Mouse (Mus musculus) heart, adult 11 months (tissue): ENCODE measurements around the gene Ehd2.

ENCODE experiments used
- DNase-seq: peaks from one replicate; pipeline ENCODE4 v3.0.0; 2022

Gene Ehd2

DNA sequence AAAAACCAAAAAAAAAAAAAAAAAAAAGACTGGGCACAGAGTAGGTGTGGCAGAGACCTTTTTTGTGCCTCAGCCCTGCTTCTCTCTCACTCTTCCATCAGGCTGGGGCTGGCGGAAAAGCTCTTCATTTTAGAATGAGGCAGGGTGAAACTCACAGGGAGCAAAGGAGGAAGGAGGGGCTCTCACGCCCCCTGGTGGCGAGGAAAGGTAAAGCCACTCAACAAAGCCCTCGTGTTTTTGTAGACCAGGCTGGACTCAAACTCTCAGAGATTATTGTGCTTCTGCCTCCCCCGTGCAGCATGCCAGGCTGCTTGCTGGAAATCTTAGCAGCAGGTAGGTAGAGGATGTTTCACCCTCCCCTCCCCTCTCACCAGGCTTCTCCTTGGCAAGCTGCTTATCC lies 7.3 kb upstream of the Ehd2 start:
- peak; percentile 97 for DNase-seq

DNA sequence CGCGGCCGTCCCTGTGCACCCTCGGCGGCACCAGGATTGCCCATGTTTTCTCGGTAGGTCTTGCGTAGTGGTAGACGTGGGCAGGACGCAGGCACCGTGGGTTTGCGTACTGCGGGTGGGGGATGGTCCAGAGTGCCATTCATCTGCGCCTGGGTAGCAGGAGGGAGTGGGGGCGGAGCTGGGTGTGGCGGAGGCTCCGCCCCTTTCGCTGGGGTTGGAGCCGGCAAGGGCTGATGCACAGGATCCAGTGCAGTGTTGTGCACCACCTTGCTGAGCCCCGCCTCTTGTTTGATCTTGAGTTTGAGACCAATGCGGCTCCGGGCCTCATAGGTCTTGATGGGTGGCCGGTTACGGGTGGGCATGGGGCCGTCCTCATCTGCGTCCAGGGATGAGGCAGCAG lies 4.9 kb upstream of the Ehd2 start:
- DNase-seq: no peak

DNA sequence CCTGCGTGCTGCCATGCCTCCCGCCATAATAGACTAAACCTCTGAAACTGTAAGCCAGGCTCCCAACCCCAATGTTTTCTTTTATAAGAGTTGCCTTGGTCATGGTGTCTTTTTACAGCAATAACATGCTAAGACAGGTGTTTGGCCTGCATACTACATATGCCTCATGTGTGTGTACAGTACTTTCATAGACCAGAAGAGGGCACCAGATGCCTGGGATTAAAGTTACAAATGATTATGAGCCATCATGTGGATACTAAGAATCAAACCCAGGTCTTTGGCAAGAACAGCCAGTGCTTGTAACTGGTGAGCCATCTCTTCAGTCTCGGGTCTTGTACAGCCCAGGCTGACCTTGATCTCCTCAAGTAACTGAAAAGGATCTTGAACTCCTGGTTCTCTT lies 2.3 kb upstream of the Ehd2 start:
- no peak for DNase-seq

DNA sequence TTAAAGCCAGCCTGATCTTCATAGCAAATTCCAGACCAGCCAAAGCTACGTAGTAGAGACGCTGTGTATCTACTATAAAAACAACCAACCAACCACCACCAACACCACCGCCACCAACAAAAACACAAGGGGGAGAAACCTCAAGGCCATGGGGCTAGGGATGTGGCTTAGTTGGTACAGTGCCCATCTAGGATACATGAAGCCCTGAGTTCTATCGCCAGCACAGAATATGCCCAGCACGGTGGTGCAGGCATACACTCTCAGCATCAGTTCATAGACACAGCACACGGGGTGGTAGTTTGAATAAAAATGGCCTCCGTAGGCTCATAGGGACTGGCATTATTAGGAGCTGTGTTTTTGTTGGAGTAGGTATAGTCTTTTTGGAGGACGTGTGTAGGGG lies 955 bp upstream of the Ehd2 start:
- peak; percentile 90 for DNase-seq

DNA sequence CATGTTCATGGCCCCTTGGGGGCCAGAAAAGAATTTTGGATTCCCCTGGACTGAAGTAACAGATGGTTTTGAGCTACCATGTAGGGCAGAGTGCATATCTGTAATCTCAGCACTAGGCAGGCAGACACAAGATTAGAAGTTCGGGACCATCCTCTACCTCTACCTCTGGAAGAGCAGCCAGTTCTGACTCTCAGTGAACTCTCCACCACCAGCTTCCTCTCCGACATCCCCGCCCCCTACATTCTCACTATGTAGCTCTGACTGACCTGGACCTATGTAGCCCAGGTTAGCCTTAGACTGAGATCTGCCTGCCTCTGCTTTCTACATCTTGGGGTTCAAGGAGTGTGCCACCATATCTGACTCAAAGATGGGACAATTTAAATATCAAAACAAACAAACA lies 878 bp downstream of the Ehd2 start:
- DNase-seq: peak; percentile 94

DNA sequence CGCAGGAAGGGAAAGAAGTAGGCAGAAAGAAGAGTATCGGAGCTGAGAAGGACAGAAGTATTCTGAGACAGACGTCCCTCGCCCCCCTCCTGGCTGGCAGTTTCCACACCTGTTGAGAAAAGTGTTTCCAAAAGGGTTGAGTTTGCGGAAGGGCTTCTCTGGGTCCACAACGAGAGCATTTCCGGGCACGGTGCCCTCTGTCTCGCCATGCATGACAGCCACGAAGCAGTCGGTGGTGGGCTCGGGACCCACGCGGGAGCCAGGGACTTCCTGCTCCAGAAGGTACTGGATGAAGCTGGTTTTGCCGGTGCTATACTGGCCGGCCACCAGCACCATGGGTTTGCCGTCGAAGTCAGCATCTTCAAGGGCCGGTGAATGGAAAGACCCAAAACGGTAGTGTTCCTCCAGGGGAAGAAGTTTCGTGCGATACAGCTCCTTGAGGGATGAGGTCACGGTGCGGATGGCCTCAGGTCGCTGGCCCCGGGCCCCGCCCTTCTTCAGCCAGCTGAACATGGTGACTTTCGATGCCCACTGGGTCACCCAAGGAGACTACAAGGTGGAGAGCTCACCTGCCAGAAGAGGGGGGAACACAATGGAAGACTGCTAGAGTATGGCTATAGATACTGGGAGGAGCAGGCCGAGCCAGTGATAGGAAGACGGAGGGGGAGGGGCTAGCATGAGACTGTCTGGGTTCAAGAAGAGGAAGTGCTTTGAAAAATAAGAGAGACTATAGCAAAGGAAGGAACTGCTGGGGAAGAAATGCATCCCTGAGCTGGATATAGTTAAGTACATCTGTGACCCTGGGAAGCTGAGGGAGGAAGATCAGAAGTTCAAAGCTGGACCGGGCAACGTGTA lies 3.3 kb downstream of the Ehd2 start:
- peak; percentile 96 for DNase-seq

DNA sequence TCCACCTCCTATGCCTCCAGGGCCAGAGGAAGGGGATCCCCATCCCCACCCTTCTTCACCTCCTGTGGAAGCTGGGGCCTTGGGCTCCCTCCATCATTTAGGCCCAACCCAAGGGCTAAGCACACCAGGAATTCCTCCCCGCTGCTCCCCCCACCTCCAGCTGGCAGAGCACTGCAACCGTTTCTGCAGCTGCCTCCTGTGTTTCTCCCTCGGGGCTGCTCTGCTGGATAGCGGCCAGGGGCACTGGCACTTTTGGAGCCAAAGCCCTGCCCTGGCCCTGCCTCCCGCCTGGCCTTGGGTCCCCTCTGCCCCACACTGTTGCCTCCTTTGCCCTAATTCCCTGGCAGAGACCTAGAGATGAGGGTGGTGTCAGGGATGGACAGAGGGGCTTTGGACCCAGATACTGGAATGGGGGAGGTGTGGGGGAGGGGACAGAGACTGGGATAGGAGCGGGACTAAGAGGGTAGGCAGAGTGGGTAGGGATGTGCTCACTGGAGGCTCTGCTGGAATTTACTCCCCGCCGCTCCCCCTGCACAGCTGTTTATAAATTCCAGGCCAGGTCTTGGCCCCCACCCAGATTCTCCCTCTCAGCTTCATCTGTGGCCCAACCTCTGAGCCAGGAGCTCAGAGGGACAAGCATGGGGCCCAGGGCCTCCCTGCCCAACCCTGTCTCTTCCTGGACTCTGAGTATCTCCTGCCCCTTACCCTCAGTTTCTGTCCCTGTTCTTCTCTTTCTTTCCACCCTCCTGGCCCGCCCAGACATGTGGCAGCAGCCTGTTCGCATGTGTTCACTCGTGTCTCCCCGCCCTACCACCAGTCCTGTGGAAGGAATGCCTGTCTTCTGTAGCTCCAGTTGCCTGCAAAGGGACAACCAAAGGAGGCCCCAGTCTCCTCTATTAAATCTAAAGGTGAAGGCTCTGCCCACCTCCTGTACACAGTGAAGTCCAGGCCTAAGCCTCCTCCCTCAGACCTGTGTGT lies 4.8 kb downstream of the Ehd2 start:
- peak; percentile 100 for DNase-seq

DNA sequence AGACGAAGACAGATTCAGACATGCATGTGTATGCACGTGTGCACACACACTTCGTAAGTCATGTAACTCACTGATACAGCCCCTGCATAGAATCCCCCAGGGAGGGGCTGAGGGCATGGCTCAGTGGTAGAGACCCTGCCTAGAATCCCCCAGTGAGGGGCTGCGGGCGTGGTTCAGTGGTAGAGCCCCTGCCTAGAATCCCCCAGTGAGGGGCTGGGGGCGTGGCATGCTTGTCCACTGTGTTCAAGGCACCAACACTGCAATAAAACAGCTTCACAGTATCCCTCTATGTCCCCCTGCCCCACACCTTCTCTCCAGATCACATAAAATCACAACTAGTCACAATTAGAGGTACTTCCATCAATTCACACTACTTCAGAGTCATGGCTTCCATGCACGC lies 5.6 kb downstream of the Ehd2 start:
- DNase-seq: peak; percentile 95

DNA sequence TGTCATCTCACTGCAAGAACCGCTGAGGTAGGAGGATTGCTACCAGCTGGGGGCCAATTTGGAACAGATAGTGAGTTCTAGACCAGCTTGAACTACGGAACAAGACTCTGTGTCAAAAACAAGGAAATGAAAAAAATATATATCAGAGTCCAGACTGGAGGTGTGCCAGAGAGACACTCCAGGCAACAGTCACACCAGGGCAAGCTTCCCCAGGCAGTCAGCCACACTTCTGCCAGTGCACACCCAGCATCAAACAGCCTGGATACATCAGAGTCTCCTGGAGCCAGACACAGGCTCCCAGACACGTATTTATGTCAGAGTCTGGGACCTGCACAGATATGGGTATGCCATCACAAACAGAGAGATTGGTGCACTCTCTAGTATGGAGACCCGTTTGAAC lies 6.1 kb downstream of the Ehd2 start:
- DNase-seq: no peak

DNA sequence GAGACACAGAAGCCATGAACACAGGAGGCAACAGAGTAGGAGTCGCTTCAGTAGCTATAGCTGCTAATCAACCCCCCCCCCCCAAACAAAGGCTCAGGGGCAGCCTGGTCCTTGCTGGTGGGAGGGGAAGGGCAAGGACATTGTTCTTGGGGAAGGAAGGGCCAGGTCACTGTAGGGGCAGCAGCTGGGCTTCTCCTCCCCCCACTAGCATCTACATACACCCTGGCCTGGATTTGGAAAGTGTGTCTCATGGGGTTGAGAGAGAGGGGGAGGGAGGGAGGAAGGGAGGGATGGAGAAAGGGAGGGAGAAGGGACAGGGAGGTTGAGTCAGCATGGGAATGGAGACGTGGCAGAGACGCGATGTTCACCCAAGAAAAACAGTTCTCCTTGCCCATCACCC lies 6.7 kb downstream of the Ehd2 start:
- DNase-seq: peak; percentile 98

DNA sequence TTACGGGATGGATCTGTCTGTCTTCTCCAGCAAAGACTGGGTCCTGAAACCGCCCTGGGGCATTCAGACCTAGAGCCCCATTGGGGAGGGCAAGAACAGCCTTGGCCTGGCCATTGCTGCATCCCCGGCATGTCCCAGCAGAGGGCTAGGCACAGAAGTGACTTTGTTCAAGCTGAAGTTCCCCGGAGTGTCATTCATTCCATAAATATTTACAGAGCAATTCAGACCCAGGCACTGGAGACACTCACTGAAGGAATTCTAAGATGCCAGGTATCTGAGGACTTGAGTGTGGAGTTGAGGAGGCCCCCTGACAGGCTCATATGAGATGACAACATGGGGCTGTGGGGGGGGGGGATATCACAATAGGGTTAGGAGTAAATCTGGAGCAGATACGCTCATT lies 11.2 kb downstream of the Ehd2 start:
- DNase-seq: no peak

DNA sequence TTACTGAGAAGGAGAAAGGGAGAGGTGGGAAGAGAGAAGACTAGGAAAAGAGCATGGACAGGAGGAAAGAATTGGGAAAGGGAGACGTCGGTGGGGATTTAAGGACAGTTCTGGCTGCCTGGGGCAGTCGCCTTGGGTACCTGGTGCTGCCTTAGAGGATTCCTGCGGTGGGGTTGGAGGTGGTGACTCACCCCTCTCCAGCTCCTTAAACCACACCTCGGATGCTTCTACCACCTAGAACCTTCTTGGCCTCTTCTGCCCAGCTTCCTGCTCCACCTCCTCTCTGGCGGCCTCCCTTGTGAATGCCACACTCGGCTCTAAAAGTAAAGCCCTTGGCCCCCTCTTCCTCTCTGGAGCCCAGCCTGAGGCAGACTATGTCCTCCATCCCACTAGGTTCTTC lies 11.9 kb downstream of the Ehd2 start:
- DNase-seq: peak; percentile 97

DNA sequence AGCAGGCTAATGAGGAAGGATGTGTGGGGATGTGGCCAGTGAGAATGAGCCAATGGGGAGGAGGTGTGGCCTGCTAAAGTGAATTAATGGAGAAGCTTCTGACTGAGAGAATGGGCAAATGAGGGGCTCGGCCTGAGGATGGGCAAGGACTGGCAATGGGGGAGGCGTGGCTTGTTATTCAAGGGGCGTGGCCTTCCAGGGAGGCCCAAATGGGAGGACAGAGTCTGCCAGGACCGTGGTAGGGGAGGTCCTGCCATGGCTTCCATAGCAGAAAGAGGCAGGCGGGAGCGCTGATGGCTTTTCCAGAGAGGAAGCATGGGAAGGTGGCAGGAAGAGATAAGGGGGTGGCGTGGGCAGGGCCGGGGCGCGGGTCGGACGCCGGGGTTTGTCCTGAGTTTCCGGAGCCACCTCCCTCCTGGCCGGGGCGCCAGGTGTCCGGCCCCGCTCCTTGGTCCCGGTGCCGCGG lies 12.4 kb downstream of the Ehd2 start:
- peak; percentile 100 for DNase-seq

DNA sequence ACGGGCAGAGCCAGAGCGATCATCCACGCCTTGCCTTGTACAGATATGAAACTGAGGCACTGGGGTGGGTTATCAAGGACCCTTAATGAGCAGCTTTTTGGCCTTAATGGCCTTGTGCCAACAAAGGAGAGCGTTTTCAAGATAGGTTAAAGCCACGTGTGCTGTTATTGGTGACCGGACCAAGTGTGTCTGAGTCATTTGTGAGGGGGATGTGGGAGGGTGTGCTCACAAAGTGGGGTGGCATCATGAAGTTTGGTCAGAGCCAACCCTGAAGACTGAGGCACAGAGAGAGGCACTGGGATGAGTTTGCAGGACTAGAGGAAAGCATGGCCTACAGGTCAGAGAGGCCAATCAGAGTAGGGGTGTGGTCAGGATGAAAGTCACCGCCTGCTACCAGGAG lies 12.9 kb downstream of the Ehd2 start:
- DNase-seq: no peak

DNA sequence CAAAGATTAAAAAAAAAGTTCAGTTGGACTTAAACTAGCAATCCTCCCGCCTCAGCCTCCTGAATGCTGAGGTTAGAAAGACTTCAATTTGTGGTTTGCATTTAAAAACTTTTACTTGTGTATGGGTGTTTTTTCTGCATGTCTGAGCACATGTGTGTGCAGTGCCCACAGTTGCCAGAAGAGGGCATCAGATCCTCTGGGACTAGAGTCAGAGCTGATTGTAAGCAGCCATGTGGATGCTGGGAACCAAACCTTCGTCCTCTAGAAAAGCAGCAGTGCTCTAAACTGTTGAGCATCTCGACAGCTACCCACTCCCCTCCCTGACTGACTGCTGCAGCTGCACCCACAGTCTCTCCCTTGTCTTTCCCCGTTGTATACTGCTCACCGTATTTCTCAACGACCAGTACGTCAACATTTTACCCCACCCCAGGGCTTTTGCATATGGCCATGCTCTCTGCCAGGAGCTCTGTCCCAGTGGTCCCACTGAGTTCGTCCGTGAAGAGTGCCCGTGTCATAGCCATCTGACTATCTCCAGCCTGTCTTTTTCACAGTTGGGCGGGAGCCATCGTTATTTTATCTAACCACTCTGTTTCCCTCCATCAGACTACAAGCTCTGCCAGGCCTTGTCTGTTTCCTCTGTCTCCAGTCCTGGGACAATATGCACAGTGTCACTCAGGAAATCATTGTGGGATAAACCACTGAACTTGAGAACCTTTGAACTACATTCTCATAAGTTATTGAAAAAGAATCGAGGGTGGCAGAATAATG lies 13.9 kb downstream of the Ehd2 start:
- DNase-seq: peak; percentile 94

DNA sequence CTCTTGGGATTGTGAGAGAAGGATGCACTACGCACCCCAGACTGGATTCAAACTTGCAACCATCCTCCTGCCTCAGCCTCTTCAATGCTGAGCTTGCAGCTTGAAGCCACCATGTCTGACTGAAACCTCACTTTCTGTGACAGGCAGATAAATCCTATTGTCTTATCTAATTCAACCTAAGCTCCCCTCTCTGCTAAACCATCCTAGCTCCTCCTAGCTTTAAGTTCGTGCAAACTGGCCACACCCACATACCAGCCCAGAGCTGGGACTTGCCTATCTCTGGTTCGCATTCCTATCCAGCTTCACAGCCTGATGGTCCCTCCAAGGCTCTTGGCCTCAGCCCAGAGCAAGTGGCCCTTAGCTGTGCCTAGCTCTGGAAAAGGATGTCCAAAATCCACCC lies 15.0 kb downstream of the Ehd2 start:
- no peak for DNase-seq

DNA sequence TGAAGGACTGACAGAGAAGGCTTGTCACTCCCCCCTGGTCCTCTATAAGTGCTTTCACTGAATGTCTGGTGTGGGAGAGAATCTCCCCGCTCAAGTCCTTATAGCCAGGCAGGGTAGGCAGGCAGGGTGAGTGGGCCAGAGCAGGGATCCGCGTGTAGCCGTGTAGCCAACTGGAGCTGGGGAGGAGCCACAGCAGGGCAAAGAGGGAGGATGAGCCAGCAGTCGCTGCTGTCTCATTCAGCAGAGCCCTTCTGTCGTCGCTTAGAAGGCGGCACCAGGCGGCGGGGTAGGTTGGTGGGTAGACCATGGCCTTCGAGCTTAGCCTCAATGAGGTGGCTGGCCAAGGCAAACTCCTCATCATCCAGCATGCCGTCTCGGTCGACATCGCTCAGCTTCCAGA lies 17.4 kb downstream of the Ehd2 start:
- peak; percentile 92 for DNase-seq

DNA sequence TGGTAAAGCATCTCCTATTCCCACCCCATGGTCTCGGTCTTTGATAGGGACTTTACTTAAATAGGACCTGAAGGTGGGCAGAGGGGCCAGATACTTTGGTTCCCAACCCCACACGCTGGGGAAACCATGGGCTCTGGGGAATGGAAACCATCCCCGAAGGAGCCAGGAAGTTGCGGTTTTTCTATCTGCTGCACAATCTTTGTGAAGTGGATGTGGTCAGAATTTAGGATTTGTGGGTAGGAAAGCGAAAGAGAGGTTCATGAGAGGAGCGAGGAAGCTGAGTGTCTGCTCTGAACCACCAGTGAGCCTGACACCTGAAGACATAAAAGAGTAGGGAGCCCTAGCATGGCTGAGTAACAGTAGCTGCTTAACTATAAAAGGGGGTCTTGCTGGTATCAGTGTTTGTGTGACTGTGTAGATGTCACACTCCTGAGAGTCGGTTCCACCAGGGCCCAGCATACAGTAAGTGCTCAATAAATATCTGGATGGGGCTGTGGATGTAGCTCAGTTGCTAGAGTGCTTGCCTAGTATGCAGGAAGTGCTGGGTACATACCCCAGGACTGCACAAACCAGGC lies 18.1 kb downstream of the Ehd2 start:
- DNase-seq: peak; percentile 92

DNA sequence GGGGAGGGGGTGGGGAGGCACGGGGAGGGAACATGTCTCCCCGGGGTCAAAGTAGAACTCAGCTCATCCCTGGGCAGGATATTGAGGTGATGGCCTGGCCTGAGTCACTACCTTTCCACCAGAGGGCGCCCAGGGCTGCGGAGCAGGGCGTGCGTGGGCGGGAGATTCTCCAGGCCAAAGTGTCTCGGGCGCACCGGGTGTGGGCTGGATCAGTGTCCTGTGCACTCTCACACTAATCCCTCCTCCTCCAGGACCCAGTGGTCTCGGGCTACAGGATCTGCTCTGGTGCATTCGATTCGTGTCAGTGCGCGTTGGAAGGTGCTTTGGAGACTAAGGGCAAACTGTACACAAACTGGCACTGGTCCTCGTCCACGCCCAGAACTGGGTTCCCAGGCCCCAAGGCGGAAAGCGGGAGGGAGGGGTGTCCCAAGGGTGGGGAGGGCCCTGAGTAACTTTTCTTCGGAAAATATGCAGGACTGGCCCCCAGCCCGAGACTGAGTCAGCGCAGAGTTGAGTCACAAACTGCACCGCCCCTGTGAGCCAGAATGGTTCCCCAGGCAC lies 18.9 kb downstream of the Ehd2 start:
- peak; percentile 100 for DNase-seq

DNA sequence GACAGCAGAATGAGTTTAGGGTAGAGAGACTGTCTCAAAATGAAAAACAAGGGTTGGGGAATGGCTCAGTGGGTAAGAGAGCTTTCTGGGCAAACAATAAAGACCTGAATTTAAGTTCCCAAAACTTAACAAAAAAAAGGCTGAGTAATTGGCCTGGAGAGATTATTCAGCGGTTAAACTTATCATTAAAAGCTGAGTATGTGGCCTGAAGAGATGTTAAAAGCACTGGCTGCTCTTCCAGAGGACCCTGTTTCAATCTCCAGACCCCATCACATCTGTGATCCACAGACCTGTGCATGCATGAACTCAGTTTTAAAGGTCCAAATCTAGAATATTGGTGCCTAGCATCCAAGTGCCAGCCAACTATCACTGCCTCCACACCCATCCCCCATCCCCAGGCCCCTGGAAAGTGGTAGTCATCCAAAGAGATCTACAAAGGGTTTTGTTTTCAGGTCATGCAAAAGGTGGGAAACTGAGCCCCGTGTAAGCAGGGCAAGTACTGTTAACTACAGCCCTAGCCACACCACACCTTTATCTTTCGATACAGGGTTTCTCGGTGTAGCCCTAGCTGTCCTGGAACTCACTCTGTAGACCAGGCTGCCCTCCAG lies 19.6 kb downstream of the Ehd2 start:
- DNase-seq: peak; percentile 93

DNA sequence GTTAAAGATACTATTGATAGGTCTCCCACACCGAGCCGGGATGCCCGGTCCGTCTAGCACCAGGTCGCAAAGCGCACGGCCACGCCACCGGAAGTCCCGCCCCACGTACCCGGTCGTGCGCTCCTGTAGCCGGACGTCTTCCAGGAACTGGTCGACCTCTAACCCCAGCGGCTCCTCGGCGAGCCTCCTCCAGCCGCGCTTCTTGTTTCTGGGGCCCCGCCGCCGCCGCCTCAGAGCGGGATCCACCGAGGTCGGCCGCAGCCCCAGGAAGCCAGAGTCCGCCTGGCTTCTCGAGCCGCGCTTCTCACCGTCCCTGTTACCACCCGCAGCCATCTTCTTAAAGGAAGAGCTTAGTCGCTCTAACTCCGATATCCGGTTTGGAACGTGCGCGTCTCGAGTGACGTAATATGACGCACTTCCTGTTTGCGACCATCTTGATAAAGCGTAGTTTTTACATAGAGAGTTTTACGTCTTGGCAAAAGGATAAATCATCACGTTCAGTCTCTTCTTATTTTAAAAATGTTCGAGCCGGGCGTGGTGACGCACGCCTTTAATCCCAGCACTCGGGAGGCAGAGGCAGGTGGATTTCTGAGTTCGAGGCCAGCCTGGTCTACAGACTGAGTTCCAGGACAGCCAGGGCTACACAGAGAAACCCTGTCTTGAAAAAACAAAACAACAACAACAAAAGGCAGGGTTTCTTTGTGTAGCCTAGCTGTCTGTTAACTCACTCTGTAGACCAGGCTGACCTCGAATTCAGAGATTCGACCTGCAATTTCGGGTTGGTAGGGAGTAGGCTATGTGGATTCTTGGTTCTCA lies 21.4 kb downstream of the Ehd2 start, which contains the start of gene Nop53:
Gene Nop53, minus strand, starts transcription at position 354 of the 816 bp plus-strand sequence.
- DNase-seq: peak; percentile 99
